15 mouse cellular contexts compared by ENCODE assay signal in the genomic region with DNA sequence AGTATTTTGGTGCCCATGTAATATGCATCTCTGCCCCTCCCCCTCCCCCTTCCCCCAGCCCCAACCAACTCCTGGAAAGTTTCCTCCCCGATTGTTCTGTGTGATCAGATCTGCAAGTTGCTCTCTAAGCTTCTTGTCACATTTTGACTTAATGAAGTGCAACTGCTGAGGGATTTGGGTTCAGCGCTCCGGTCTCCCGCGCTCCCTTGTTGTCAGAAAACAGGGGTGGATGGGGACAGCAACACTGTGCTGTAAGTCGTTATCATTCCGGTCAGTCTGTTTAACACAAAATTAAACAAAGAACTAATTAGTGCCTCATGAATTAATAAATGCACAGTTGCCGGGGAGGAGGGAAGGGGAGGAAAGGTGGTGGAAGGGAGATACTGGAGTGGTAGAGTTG.
"Had no signal": no experiment of that assay in that cellular context is flagged by ENCODE, and none has a peak within 500 bp of the region (broad histone marks: within the 10 kb centered on the region; RNA-seq: fewer than 3 reads in every experiment).

No protein-coding gene starts in this region.

- H3K4me2 ChIP-seq: kidney, embryonic 15.5 days; liver, embryonic 13.5 days; stomach, embryonic 15.5 days had no signal

- H3K36me3 ChIP-seq: kidney, embryonic 15.5 days; liver, embryonic 13.5 days; stomach, embryonic 15.5 days had no signal

- H3K9me3 ChIP-seq: kidney, embryonic 15.5 days; liver, embryonic 13.5 days; stomach, embryonic 15.5 days had no signal

- H3K9ac ChIP-seq: kidney, embryonic 15.5 days; liver, embryonic 13.5 days; stomach, embryonic 15.5 days had no signal

- H3K4me3 ChIP-seq: kidney, embryonic 15.5 days; left cerebral cortex, adult 2 months; liver, embryonic 13.5 days; stomach, embryonic 15.5 days had no signal

- H3K27ac ChIP-seq: kidney, embryonic 15.5 days; left cerebral cortex, adult 2 months; liver, embryonic 13.5 days; stomach, embryonic 15.5 days had no signal

- DNase-seq: kidney, adult 11 months; kidney, adult 8-10 months; kidney, postnatal 10 days; kidney, postnatal 36 days; layer of hippocampus, postnatal 36 days; liver, embryonic 13.5 days; lung, adult 2 months; lung, postnatal 14 days; lung, postnatal 4 days; right cerebral cortex, postnatal 25 days; spleen, adult 18-20 months; thymus, postnatal 25 days had no signal
